Comparison of ENCODE assay signal across 26 mouse cellular contexts in genomic region chr4:103911441-103911840, GRCm38 (mm10).
"Had no signal": no experiment of that assay in that cellular context is flagged by ENCODE, and none has a peak within 500 bp of the region (broad histone marks: within the 10 kb centered on the region; RNA-seq: fewer than 3 reads in every experiment).

No protein-coding gene starts in this region.

- DNase-seq: gastrocnemius, adult 2 months; gastrocnemius, postnatal 10 days; gastrocnemius, postnatal 25 days; heart, adult 11 months; heart, adult 2 months; heart, postnatal 14 days; heart, postnatal 36 days; kidney, adult 11 months; kidney, adult 2 months; kidney, adult 9 months; kidney, postnatal 10 days; kidney, postnatal 25 days; layer of hippocampus, adult 9-11 months; layer of hippocampus, postnatal 36 days; left cerebral cortex, postnatal 4 days had no signal

- ATAC-seq: hindbrain, postnatal 0 days; intestine, embryonic 16.5 days; liver, embryonic 12.5 days had no signal

- H3K9ac ChIP-seq: heart, embryonic 13.5 days; heart, embryonic 15.5 days; hindbrain, embryonic 13.5 days; hindbrain, embryonic 15.5 days; kidney, embryonic 15.5 days; limb, embryonic 13.5 days; limb, embryonic 15.5 days; liver, embryonic 12.5 days had no signal

- H3K36me3 ChIP-seq: heart, embryonic 13.5 days; heart, embryonic 15.5 days; hindbrain, embryonic 13.5 days; hindbrain, embryonic 15.5 days; kidney, embryonic 15.5 days; limb, embryonic 13.5 days; limb, embryonic 15.5 days; liver, embryonic 12.5 days had no signal

- H3K4me2 ChIP-seq: heart, embryonic 11.5 days; heart, embryonic 13.5 days; heart, embryonic 15.5 days; hindbrain, embryonic 13.5 days; hindbrain, embryonic 15.5 days; kidney, embryonic 15.5 days; limb, embryonic 13.5 days; limb, embryonic 15.5 days; liver, embryonic 12.5 days had no signal

- H3K27ac ChIP-seq: gastrocnemius, adult 2 months; heart, adult 2 months; heart, embryonic 13.5 days; heart, embryonic 15.5 days; hindbrain, embryonic 13.5 days; hindbrain, embryonic 15.5 days; hindbrain, postnatal 0 days; kidney, embryonic 15.5 days; limb, embryonic 13.5 days; limb, embryonic 15.5 days; liver, embryonic 12.5 days had no signal

- H3K9me3 ChIP-seq: heart, embryonic 13.5 days; heart, embryonic 15.5 days; hindbrain, embryonic 13.5 days; hindbrain, embryonic 15.5 days; kidney, embryonic 15.5 days; limb, embryonic 13.5 days; limb, embryonic 15.5 days; liver, embryonic 12.5 days had no signal

- H3K27me3 ChIP-seq: heart, embryonic 13.5 days; heart, embryonic 15.5 days; hindbrain, embryonic 13.5 days; hindbrain, embryonic 15.5 days; kidney, embryonic 15.5 days; limb, embryonic 13.5 days; limb, embryonic 15.5 days; liver, embryonic 12.5 days had no signal

- H3K4me1 ChIP-seq: heart, embryonic 13.5 days; heart, embryonic 15.5 days; hindbrain, embryonic 13.5 days; hindbrain, embryonic 15.5 days; kidney, embryonic 15.5 days; limb, embryonic 13.5 days; limb, embryonic 15.5 days; liver, embryonic 12.5 days had no signal

- H3K4me3 ChIP-seq: gastrocnemius, adult 2 months; heart, adult 2 months; heart, embryonic 13.5 days; heart, embryonic 15.5 days; hindbrain, embryonic 13.5 days; hindbrain, embryonic 15.5 days; kidney, embryonic 15.5 days; limb, embryonic 13.5 days; limb, embryonic 15.5 days; liver, embryonic 12.5 days had no signal
